Mouse (Mus musculus) liver, embryonic 14.5 days (tissue): ENCODE results near the gene Fgfr1op2. TPM values are rescaled to one million over a fixed set of nuclear protein-coding genes. Genes with fewer than 3 reads are reported as not detected.

Experiments
- ATAC-seq: fragments of 200-750 bp; cut with Nextera tagmentation; 2 replicates; pipeline ENCODE4 v1.8.0; 2017; ENCODE audit warnings: moderate number of reproducible peaks, mild to moderate bottlenecking, moderate library complexity; ENCODE audit not compliant: insufficient read depth
- DNase-seq, 3 experiments: peaks; one replicate each; pipeline ENCODE4 v3.0.0-alpha.2; 2012 to 2013; ENCODE audit warnings: low read depth in 3 of 3, low spot score in 3 of 3
- H3K27ac ChIP-seq: fragments of 300-500 bp; sonication (generic); 2 replicates; pipeline ENCODE4 v1.5.1; 2014; ENCODE audit warnings: moderate library complexity, mild to moderate bottlenecking, control low read depth, inconsistent platforms
- H3K27me3 ChIP-seq: fragments of 300-500 bp; sonication (generic); 2 replicates; pipeline ENCODE4 v1.6.1; 2014; ENCODE audit warnings: mild to moderate bottlenecking, low read length, moderate library complexity; ENCODE audit not compliant: control insufficient read depth, insufficient read depth
- H3K36me3 ChIP-seq: fragments of 300-500 bp; sonication (generic); replicated peaks from 2 replicates; pipeline ENCODE4 v1.6.1; 2014; ENCODE audit warnings: low read depth; ENCODE audit not compliant: control insufficient read depth, insufficient read depth
- H3K4me1 ChIP-seq, 2 experiments: fragments of 200-500 bp in 1 of 2; fragments of 300-500 bp in 1 of 2; sonication (generic) in 1 of 2; replicated peaks; 2 replicates each; pipeline ENCODE4 v1.6.1; 2012 to 2014; ENCODE audit warnings: antibody characterized with exemption in 1 of 2, inconsistent platforms in 1 of 2, low read length in 1 of 2; ENCODE audit not compliant: control insufficient read depth in 2 of 2, insufficient read depth in 2 of 2
- H3K4me2 ChIP-seq: fragments of 300-500 bp; sonication (generic); 2 replicates; pipeline ENCODE4 v1.6.1; 2014; ENCODE audit warnings: low read depth, mild to moderate bottlenecking, control low read depth, moderate library complexity
- H3K4me3 ChIP-seq, 2 experiments: fragments of 200-500 bp in 1 of 2; fragments of 300-500 bp in 1 of 2; sonication (generic) in 1 of 2; 2 replicates each; pipeline ENCODE4 v1.5.1; 2012 to 2014; ENCODE audit warnings: low read depth in 2 of 2, low read length in 2 of 2, mild to moderate bottlenecking in 2 of 2, control low read depth in 1 of 2, inconsistent platforms in 1 of 2, moderate library complexity in 1 of 2; ENCODE audit not compliant: insufficient read depth in 1 of 2
- H3K9ac ChIP-seq: fragments of 300-500 bp; sonication (generic); replicated peaks from 2 replicates; pipeline ENCODE4 v1.6.1; 2014; ENCODE audit warnings: mild to moderate bottlenecking, control low read depth, moderate library complexity
- H3K9me3 ChIP-seq: fragments of 300-500 bp; sonication (generic); 2 replicates; pipeline ENCODE4 v1.6.1; 2016; ENCODE audit warnings: low read length, mixed read lengths; ENCODE audit not compliant: control insufficient read depth
- CTCF ChIP-seq: IDR thresholded peaks from 2 replicates; pipeline ENCODE4 v1.5.1; 2016; ENCODE audit warnings: antibody characterized with exemption, low read depth, control low read depth
- EP300 ChIP-seq: IDR thresholded peaks from 2 replicates; pipeline ENCODE4 v1.6.1; 2016; ENCODE audit warnings: antibody characterized with exemption, low read depth
- WGBS: fragments of 180-500 bp; shearing (Covaris S2); extraction: QIAGEN DNeasy Blood & Tissue Kit; methylation state at CpG from one replicate; pipeline ENCODE4 v1.1.7; 2014; ENCODE audit not compliant: insufficient replicate concordance; 5-methylcytosine and 5-hydroxymethylcytosine counted together
- polyA plus RNA-seq, 2 experiments: library from polyadenylated mRNA; depleted of rRNA in 1 of 2; stranded (reverse) in 1 of 2; unstranded in 1 of 2; fragments of >200 nt; fragmentation: Nextera tagmentation in 1 of 2; extraction: Ambion mirVana in 1 of 2; gene quantifications; 2 replicates each; pipeline versions ENCODE4 v1.2.1 to v1.2.3; 2012 to 2014

The Fgfr1op2 gene
- polyA plus RNA-seq (2012; rRNA removed) (23.3 and 42.1 TPM in 2 replicates), polyA plus RNA-seq (2014; fragmentation: Nextera tagmentation; extraction: Ambion mirVana) (92.6 and 99.8 TPM in 2 replicates)

- Histone ChIP-seq H3K27ac (peak within 1 kb of the TSS; percentile 91), H3K4me2 (peak within 1 kb of the TSS; percentile 91), H3K27me3 (no peaks in the 10 kb centered on the region), H3K4me1 (peaks cover 13 to 27% of the 10 kb centered on the region in 2 experiments), H3K9me3 (no peaks in the 10 kb centered on the region), H3K9ac (peak within 1 kb of the TSS; percentile 91), H3K4me3 (peak within 1 kb of the TSS; percentile 69 to 86), H3K36me3 (no peaks in the 10 kb centered on the region; the same call in 1 of the 2 replicates)
- peak in 1 of 3 experiments; percentile 4 for DNase-seq
- no peak for TF ChIP-seq CTCF
- TF ChIP-seq EP300: no peak
- ATAC-seq: peak; percentile 14; the same call in 1 of the 2 replicates
- WGBS: under 1% methylated on average over 13 of the region's 13 CpGs
Measured at GRCm38 (mm10) chr6:146576903-146577302, at the start of gene Fgfr1op2. TSS of gene Fgfr1op2 (plus strand) at chr6:146577203.

- H3K36me3 ChIP-seq: no peaks in the 10 kb centered on the region
- 61% methylated on average over 2 of the region's 2 CpGs for WGBS
- DNase-seq: no peak
- H3K27ac ChIP-seq: no peak overlapping the region
- no peaks in the 10 kb centered on the region for H3K27me3 ChIP-seq
- H3K4me3 ChIP-seq: no peak overlapping the region
- TF ChIP-seq CTCF (no peak), EP300 (no peak)
- H3K4me2 ChIP-seq: no peak overlapping the region
- H3K9ac ChIP-seq: no peak overlapping the region
- no peaks in the 10 kb centered on the region for H3K9me3 ChIP-seq
- H3K4me1 ChIP-seq: 0 out of 4 replicates have a peak, but pooled peaks cover 0 to 2% of the 10 kb centered on the region in 2 experiments
- no peak for ATAC-seq
Measured at GRCm38 (mm10) chr6:146527537-146527936, 49.5 kb upstream of the Fgfr1op2 start.

- ATAC-seq (no peak; the same call in 1 of the 2 replicates), DNase-seq (no peak)
- H3K9ac ChIP-seq: no peak overlapping the region
- WGBS: 28% methylated on average over 7 of the region's 7 CpGs
- H3K4me3 ChIP-seq: no peak overlapping the region
- no peak for TF ChIP-seq EP300
- TF ChIP-seq CTCF: no peak
- no peaks in the 10 kb centered on the region for H3K27me3 ChIP-seq
- H3K36me3 ChIP-seq: no peaks in the 10 kb centered on the region
- no peak overlapping the region for H3K27ac ChIP-seq
- no peak overlapping the region for H3K4me2 ChIP-seq
- no peaks in the 10 kb centered on the region for H3K9me3 ChIP-seq
- H3K4me1 ChIP-seq: 0 out of 4 replicates have a peak, but pooled peaks cover 0 to 2% of the 10 kb centered on the region in 2 experiments
Measured at GRCm38 (mm10) chr6:146530363-146530762, 46.6 kb upstream of the Fgfr1op2 start.

- H3K4me2 ChIP-seq: no peak overlapping the region
- peak; percentile 41; the same call in 1 of the 2 replicates for ATAC-seq
- 0 out of 4 replicates have a peak, but pooled peaks cover 0 to 2% of the 10 kb centered on the region in 2 experiments for H3K4me1 ChIP-seq
- H3K4me3 ChIP-seq: no peak overlapping the region
- no peak overlapping the region for H3K27ac ChIP-seq
- H3K27me3 ChIP-seq: no peaks in the 10 kb centered on the region
- no peak overlapping the region for H3K9ac ChIP-seq
- TF ChIP-seq EP300 (no peak), CTCF (no peak)
- no peak for DNase-seq
- 35% methylated on average over 5 of the region's 5 CpGs for WGBS
- H3K36me3 ChIP-seq: no peaks in the 10 kb centered on the region
- no peaks in the 10 kb centered on the region for H3K9me3 ChIP-seq
Measured at GRCm38 (mm10) chr6:146530769-146531168, 46.2 kb upstream of the Fgfr1op2 start.

- no peak for TF ChIP-seq CTCF
- no peak for TF ChIP-seq EP300
- ATAC-seq (no peak), DNase-seq (no peak)
- Histone ChIP-seq H3K9me3 (no peaks in the 10 kb centered on the region), H3K36me3 (no peaks in the 10 kb centered on the region), H3K4me1 (0 out of 4 replicates have a peak, but pooled peaks cover 0 to 2% of the 10 kb centered on the region in 2 experiments), H3K4me2 (no peak overlapping the region), H3K27ac (no peak overlapping the region), H3K4me3 (no peak overlapping the region), H3K27me3 (no peaks in the 10 kb centered on the region), H3K9ac (no peak overlapping the region)
- WGBS: 62% methylated on average over 4 of the region's 4 CpGs
Measured at GRCm38 (mm10) chr6:146533146-146533545, 43.9 kb upstream of the Fgfr1op2 start.
